Mouse (Mus musculus) spleen, postnatal 36 days (tissue): ENCODE data around the gene Ramp1.

Experiments used
- DNase-seq, 2 experiments: peaks; one replicate each; pipeline ENCODE4 v3.0.0; 2022; ENCODE audit warnings: low spot score in 2 of 2, mixed read lengths in 1 of 2

The Ramp1 gene

DNA sequence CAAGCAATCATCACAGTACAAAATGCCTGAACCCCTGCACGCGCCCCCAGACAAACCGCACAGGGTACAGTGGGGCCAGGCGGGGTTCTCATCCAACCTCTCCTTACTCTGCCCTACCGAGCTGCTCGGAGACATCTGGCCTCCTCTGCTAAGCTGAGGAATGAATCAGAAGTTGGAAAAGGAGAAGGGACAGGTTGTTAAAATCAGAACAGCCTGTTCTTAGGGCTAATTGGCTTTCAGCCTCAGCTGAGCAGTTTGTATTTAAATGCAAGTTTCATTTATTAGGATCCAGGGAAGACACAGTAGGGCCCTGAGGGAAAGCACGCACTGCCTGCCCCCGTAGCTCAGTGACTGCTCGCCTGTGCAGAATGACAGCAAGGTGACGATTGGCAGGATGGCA, 20.2 kb downstream of the Ramp1 start:
- no peak for DNase-seq

DNA sequence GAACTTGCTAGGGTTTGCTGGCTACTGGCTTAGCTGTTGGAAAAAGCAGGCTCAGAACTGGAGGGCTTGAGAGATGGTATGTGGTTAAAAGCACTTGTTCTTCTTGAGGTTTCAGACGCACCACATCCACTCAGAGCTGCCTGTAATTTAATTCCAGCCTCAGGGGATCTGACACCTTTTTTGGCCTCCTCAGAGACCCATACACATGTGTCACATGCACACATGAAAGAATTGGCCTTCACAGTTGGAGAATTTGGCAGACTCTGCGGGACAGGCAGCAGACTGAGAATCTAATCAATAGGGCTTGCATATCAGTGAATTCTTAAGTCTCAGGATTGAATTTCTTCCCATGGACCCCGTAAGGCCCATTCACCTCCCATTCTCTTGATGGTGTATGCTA, 21.5 kb downstream of the Ramp1 start:
- no peak for DNase-seq

DNA sequence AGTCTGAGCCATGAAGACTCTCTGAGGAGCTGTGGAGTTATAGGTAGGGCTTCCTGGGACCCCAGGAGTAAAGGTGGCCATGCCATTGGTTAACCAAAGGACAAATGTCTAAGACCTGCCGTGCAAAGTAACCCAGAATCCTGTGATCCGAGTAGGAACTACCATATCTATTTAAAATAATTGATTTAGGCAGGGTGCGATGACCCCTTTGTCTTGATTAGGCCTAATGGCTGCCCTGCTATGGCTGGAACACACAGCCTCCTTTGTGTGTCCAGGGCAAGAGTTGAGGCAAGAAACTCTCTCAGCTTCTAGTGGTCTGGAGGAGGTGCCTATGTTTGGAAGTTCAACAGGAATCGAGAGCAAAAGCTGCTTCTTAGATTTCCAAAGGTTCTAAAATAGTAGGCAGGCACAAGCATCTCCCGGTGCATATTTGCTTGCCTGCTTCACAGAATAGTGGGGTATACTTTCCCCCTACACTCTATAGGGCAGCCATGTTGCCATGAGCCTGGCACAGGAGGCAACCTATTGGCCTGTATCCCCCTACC, 24.7 kb downstream of the Ramp1 start:
- DNase-seq, result no peak

GRCm38 (mm10) chr1:91205651-91206050, 26.0 kb downstream of the Ramp1 start:
- DNase-seq, result no peak

DNA sequence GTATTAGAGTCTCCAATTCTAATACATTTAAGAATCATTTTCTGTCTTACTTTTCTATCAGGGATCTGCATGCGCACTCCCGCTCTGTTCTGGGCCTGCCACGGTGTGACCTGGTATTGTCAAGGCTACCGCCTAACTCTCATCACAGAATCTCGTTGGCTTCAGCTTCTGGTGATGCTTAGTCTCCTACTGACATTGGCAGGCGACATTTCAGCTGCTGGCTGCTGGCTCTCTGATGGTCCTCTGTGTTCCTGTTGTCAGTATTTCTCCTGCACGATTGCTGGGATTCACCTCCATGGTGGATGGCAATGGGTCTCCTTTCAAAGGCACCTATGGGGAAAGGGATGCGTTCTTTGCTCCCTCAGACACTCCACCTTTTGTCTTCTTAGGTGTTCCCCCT, 26.7 kb downstream of the Ramp1 start:
- no peak for DNase-seq

GRCm38 (mm10) chr1:91206873-91207272, 27.3 kb downstream of the Ramp1 start:
- no peak for DNase-seq

DNA sequence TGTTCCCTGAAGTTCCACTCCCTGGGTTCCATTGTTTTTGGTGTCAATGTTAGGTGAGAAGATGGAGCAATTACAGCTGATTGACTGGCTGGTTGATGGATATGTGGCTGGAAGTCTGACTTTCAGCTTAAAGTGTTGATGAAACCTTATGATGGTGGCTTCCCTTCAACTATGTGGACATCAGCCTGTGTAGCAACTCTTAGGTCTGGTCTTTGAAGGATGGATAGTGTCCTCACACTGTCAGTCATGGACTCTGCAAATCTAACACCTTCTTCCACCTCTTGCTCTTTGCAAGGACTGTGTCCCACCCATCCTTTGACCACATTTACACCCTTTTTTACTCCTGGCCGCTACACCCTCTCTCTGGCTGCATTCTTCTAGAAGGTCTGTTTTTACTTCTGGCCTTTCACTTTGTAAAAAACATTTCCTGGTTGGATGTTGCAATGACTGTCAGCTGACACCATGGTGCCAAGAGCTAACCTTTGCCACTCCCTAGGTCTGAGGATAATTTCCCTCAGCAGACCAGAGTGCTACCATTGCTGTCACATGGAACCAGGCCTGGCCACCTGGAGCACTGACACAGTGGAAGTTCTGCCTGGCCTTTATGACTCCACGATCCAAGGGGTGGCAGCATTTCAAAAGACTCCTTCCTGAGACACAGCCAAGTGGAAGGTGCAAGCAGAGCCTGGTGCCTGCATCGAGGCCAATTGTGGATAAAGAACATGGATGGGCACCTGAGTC, 27.9 kb downstream of the Ramp1 start:
- DNase-seq, result no peak

DNA sequence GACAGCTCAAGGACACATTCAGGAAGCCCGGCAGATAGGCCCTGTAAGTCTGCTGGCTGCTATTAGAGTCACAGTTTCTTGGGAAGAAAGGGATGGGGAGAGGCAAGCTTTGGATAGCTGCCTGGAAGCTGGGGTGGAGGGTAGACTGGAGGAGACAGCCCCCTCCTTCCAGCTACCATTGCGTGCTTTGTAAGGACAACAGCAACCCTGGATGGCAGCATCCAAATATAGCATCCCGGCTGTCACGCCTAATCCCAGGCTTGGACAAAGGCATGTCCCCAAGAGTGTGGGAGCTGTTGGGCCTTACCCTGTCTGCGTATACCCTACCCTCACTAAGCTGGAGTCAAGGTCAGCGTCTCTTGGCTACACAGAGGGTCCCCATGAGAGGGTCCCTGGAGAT, 29.7 kb downstream of the Ramp1 start:
- DNase-seq, result no peak

DNA sequence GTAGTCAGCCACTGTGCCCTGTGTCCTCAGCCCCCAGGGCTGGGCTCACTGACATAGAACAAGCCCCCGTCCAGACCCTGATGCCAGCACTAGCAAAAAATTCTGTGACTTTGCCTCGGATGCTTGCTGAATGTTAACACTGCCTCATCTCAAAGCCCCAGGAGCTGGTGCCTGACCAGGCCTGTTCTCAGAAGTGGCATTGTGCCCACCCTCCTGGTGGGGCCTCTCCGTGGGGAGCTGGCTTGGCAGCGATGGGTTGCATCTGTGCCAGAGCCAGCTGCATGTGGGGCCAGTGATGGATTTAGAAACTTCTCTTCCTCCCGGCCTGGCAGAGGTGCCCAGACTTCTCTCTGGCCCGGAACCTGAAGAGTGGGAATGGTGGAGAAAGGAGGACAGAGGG, 30.2 kb downstream of the Ramp1 start:
- no peak for DNase-seq

DNA sequence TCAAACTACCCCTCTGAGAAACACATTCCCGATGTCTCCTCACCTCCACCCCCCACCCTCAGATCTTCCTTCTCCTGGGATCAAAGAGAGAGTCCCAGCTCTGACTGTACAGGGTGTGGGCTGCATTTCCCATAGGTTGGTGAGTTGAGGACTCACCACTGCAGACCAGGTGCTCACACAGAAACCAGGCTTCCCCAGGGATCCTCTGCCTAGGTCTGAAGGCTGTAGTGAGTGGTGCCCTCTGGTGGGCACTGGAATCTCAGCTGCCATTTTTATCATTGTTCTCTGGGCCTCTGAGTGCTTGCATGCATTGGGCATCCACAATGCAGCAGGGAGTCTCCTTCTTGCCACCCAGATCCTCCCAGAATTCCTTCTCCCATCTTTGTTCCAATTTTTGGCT, 31.5 kb downstream of the Ramp1 start:
- DNase-seq, result peak; percentile 45 to 55

GRCm38 (mm10) chr1:91211591-91212008, 32.0 kb downstream of the Ramp1 start:
- DNase-seq, result no peak

DNA sequence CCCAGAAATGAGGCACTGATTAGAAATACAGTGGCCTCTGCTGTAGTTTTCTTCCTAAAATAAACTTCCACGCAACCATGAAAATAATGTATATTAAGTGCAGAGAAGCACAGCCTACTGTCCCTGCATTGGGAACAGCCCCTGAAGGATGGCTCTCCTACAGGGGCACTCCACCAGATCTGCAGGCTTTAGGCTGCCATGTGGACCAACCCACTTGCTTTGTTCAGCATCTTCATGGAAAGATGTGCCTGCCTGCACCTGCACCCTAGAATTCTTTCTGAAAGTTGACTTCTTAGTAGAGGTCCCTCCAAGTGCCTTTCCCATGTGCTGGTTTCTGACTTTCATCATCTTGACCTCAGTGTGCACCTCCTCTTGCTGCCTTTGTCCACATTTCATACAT, 35.6 kb downstream of the Ramp1 start:
- DNase-seq, result no peak

DNA sequence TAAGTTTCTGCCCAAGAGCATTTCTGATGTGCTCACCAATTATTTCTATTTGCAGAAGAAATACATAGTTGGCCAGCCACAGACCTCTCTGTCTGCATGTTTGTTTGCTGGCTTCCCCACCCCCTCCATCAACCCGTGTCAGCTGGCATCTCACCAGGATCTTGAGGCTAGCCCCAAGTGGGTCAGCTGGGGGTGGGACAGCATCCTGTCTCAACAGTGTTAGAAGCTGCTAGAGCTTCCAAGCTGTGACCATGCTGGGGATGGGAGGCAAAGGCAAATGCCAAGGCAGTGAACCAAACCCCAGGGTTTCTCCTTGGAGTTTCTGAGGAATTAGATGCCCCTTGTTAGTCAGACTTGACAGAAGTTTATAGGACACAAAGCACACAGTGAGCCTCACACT, 36.4 kb downstream of the Ramp1 start:
- DNase-seq, result no peak

- peak; percentile 77 to 79 for DNase-seq
These were observed 37.1 kb downstream of the Ramp1 start for GRCm38 (mm10) chr1:91216504-91217267.

GRCm38 (mm10) chr1:91219641-91220321, 40.2 kb downstream of the Ramp1 start:
- DNase-seq, result no peak

DNA sequence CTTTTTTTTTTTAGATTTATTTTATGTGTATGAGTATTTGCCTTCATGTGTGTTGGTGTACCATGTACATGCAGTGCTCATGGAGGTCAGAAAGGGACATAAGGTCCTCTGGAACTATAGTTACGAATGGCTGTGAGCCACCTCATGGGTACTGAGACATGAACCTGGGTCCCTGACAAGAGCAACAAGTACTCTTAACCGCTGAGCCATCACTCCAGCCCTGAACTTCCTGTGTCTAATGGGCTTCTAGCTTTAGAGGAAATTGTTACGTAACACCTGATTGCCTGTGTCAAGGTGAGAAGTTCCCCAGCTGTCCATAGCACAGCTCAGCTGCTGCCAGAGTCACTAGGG, 40.7 kb downstream of the Ramp1 start:
- DNase-seq, result peak; percentile 61 to 63

- DNase-seq, result no peak
These were observed 46.9 kb downstream of the Ramp1 start for GRCm38 (mm10) chr1:91226562-91226961.

DNA sequence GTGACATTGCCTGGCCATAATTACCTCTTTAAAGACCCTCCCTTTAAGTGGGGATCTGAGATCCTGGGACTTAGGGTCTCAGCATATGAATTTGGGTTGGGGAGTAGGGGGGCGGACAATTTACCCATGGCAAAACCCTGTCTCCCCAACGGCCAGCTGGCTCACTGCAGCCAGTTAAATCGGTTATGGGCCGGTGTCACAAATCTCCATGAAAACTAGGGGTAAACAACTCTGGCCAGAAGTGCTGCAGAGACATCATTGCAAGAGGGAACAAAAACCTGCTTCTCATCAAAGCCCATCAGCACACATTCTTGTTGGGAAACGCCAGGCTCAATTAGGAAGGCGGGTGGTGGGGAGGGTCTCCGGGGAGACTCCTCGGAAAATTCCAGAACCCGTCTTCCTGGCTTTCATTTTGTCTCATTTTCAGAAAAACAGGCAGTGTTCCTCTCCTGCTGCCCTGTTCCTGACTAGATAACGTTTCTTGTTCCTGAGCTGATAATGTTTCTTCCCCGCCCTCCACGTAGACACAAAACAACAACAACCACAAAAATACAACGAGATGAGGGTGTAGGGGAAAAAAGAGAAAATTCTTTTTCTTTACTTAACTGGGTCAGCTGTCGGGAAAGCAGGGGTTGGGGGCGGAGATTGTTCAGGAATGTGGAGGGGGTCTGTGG, 47.9 kb downstream of the Ramp1 start:
- no peak for DNase-seq

DNA sequence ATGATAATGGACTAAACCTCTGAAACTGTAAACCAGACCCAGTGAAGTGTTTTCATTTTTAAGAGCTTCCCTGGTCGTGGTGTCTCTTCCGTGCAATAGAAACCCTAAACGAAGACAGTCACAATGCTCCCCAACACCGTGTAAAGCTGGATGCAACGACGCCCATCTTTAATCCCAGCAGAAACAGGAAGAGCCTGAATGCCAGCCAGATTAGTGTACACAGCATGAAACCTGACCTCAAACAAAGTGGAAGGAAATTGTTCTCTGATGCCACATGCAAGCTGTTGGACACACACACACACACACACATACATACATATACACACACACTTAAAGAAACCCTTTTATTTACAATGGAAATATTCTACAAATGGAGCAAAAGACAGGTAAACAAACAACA, 51.5 kb downstream of the Ramp1 start:
- DNase-seq, result no peak

GRCm38 (mm10) chr1:91231896-91232295, 52.3 kb downstream of the Ramp1 start:
- DNase-seq, result no peak

DNA sequence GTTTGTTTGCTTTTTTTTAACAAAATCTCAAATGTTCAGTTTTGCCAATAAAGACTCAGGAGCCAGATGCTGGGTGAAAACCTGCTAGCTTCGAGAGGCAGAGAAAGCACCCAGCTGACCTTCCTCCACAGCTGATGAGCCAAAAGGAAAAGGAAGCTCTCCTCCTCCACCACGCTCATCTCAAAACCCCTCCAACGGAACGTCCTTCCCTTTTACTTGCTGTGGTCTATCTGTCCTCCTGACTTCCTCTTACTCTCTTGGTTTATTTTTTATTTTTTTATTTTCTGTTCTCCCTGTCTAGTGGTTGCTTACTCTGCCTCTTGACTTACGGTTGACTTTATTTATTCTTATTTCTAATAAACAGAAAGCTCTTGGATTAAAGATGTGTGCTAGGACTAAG, 55.8 kb downstream of the Ramp1 start:
- DNase-seq, result peak in 1 of 2 experiments; percentile 13

- no peak for DNase-seq
These were observed 58.1 kb downstream of the Ramp1 start for GRCm38 (mm10) chr1:91237676-91238075.
